Comparison of ENCODE assay signal across 8 mouse cellular contexts in genomic region chrX:66652455-66653144, GRCm38 (mm10). TPM values are rescaled to one million over a fixed set of nuclear protein-coding genes. Genes with fewer than 3 reads are reported as not detected.
DNase-seq lines count a peak whose midpoint lies in the region; ATAC-seq lines count a peak whose summit lies in the region.

No protein-coding gene starts in this region.

- H3K27me3 ChIP-seq in embryonic facial prominence, embryonic 12.5 days = no peaks in the 10 kb centered on the region
- H3K27me3 ChIP-seq in liver, embryonic 12.5 days (replicated peaks) = peaks cover 39% of the 10 kb centered on the region

- H3K27ac ChIP-seq in embryonic facial prominence, embryonic 12.5 days = no peak overlapping the region
- no peak overlapping the region for H3K27ac ChIP-seq in liver, embryonic 12.5 days

- H3K4me1 ChIP-seq in embryonic facial prominence, embryonic 12.5 days = no peaks in the 10 kb centered on the region
- H3K4me1 ChIP-seq in liver, embryonic 12.5 days = no peaks in the 10 kb centered on the region

- H3K9me3 ChIP-seq in embryonic facial prominence, embryonic 12.5 days = no peaks in the 10 kb centered on the region
- H3K9me3 ChIP-seq in liver, embryonic 12.5 days (replicated peaks) = no peaks in the 10 kb centered on the region

- H3K4me3 ChIP-seq in embryonic facial prominence, embryonic 12.5 days = peak overlapping the region; percentile 35
- H3K4me3 ChIP-seq in liver, embryonic 12.5 days = no peak overlapping the region

- H3K9ac ChIP-seq in embryonic facial prominence, embryonic 12.5 days = peak overlapping the region; percentile 19; the same call in 1 of the 2 replicates
- no peak overlapping the region for H3K9ac ChIP-seq in liver, embryonic 12.5 days

- peak; percentile 54 for DNase-seq in layer of hippocampus, adult 11-12 months (ENCODE audit: low spot score)
- no peak for DNase-seq in layer of hippocampus, adult 9-10 months (ENCODE audit: low spot score)
- DNase-seq in heart, adult 8-10 months (ENCODE audit: low spot score) = peak; percentile 9
- peak; percentile 26 for DNase-seq in kidney, postnatal 14 days
- peak; percentile 62 for DNase-seq in right cerebral cortex, postnatal 14 days
- DNase-seq in adipocyte (ENCODE audit: low spot score) = no peak

- no peaks in the 10 kb centered on the region for H3K36me3 ChIP-seq in embryonic facial prominence, embryonic 12.5 days
- no peaks in the 10 kb centered on the region for H3K36me3 ChIP-seq in liver, embryonic 12.5 days

- peak overlapping the region; percentile 54 for H3K4me2 ChIP-seq in embryonic facial prominence, embryonic 12.5 days (replicated peaks)
- H3K4me2 ChIP-seq in liver, embryonic 12.5 days = peak overlapping the region; percentile 42

- ATAC-seq in embryonic facial prominence, embryonic 12.5 days (ENCODE audit: insufficient number of reproducible peaks, insufficient read depth, low FRiP score, low TSS enrichment) = peak; percentile 80
- no peak for ATAC-seq in liver, embryonic 12.5 days

- 8% methylated on average over 21 of the region's 21 CpGs for WGBS in embryonic facial prominence, embryonic 12.5 days
- 9% methylated on average over 15 of the region's 21 CpGs for WGBS in liver, embryonic 12.5 days (ENCODE audit: insufficient replicate concordance)

RNA-seq across cellular contexts. Expression of gene Slitrk2, which starts 3.5 kb away (rescaled TPM):
- 4.1 TPM in 2 replicates for polyA plus RNA-seq in embryonic facial prominence, embryonic 12.5 days (2016; fragmentation: Nextera tagmentation; extraction: Ambion mirVana)
- total RNA-seq in heart, adult 8-10 months (2022) = under 1 TPM; 0.11 to 0.34 (median 0.20) TPM
- 0.07 and 0.13 TPM in 2 replicates for polyA plus RNA-seq in liver, embryonic 12.5 days (2016; fragmentation: Nextera tagmentation; extraction: Ambion mirVana)

Comparison
In these comparisons a context has a peak if more than half of its experiments do, and no peak if none do; other contexts are left out.
1. DNase-seq: peak in layer of hippocampus, adult 11-12 months (single experiment), heart, adult 8-10 months (single experiment), kidney, postnatal 14 days (single experiment) and right cerebral cortex, postnatal 14 days (single experiment); none in layer of hippocampus, adult 9-10 months (single experiment) and adipocyte (single experiment).